Mouse (Mus musculus) bone marrow macrophage, adult 2 months (primary cell): ENCODE data around the gene Umod.

ENCODE experiments used
- CTCF ChIP-seq: IDR thresholded peaks from 2 replicates; pipeline ENCODE4 v1.5.1; 2012; ENCODE audit warnings: low read depth, mild to moderate bottlenecking, low read length, moderate library complexity
- POLR2A ChIP-seq: IDR thresholded peaks from 2 replicates; pipeline ENCODE4 v1.6.1; 2012; ENCODE audit warnings: mild to moderate bottlenecking, low read depth, low read length, borderline replicate concordance

GRCm38 (mm10) chr7:119420730-119421129 is 58.4 kb downstream of the Umod start:
- TF ChIP-seq CTCF (no peak), POLR2A (no peak)
